Mouse (Mus musculus): Measurements from ENCODE around the gene Coro7. TPM values are rescaled to one million over a fixed set of nuclear protein-coding genes. Genes with fewer than 3 reads are reported as not detected.

Gene Coro7
- polyA plus RNA-seq, 1 experiment, result 17.2 TPM

- H3K36me3 ChIP-seq (ENCODE audit: control insufficient read depth, insufficient read depth, low read length), result no peaks in the 10 kb centered on the region; the same call in 1 of the 2 replicates
These were observed 64.9 kb downstream of the Coro7 start for GRCm38 (mm10) chr16:4614639-4615038.

GRCm38 (mm10) chr16:4613736-4614135 is 65.8 kb downstream of the Coro7 start:
- TF ChIP-seq POLR2A (IDR thresholded peaks at IDR 0.05; ENCODE audit: control insufficient read depth, low read depth, low read length) (no peak), CTCF (IDR thresholded peaks at IDR 0.05; ENCODE audit: control insufficient read depth, insufficient read depth, insufficient replicate concordance, low read depth, low read length) (no peak)
- Histone ChIP-seq H3K4me1 (ENCODE audit: control insufficient read depth, insufficient read depth, low read length) (no peaks in the 10 kb centered on the region), H3K27me3 (ENCODE audit: control insufficient read depth, insufficient read depth, low read length) (no peaks in the 10 kb centered on the region), H3K27ac (ENCODE audit: control insufficient read depth, insufficient read depth, low read depth, low read length) (no peak overlapping the region), H3K36me3 (ENCODE audit: control insufficient read depth, insufficient read depth, low read length) (no peaks in the 10 kb centered on the region; the same call in 1 of the 2 replicates), H3K4me3 (ENCODE audit: control insufficient read depth, low read depth, low read length) (no peak overlapping the region)

More at GRCm38 (mm10) chr16:4614639-4615038, 64.9 kb downstream of the Coro7 start:
- TF ChIP-seq POLR2A (IDR thresholded peaks at IDR 0.05; ENCODE audit: control insufficient read depth, low read depth, low read length), result no peak
- no peak for TF ChIP-seq CTCF (IDR thresholded peaks at IDR 0.05; ENCODE audit: control insufficient read depth, insufficient read depth, insufficient replicate concordance, low read depth, low read length)
- H3K27me3 ChIP-seq (ENCODE audit: control insufficient read depth, insufficient read depth, low read length), result no peaks in the 10 kb centered on the region
- H3K4me3 ChIP-seq (ENCODE audit: control insufficient read depth, low read depth, low read length), result no peak overlapping the region
- no peak overlapping the region for H3K27ac ChIP-seq (ENCODE audit: control insufficient read depth, insufficient read depth, low read depth, low read length)
- H3K4me1 ChIP-seq (ENCODE audit: control insufficient read depth, insufficient read depth, low read length), result no peaks in the 10 kb centered on the region

DNA sequence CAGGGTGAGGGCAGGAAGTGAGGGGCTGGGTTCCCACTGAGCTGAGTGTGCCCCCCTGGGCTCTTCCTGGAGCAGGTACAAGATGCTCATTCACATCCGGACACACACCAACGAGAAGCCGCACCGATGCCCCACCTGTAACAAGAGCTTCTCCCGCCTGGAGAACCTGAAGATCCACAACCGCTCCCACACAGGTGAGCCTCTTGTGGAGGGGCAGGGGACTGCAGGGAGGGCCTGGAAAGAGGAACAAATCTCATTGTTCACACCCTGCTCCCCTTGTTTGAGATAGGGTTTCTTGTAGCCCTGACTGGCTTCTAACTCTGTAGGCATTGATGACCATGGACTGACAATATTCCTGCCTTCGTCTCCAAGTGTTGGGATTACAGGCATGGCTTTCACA is 67.9 kb downstream of the Coro7 start:
- Histone ChIP-seq H3K27ac (ENCODE audit: control insufficient read depth, insufficient read depth, low read depth, low read length) (no peak overlapping the region), H3K36me3 (ENCODE audit: control insufficient read depth, insufficient read depth, low read length) (no peaks in the 10 kb centered on the region; the same call in 1 of the 2 replicates)
- TF ChIP-seq CTCF (IDR thresholded peaks at IDR 0.05; ENCODE audit: control insufficient read depth, insufficient read depth, insufficient replicate concordance, low read depth, low read length) (no peak), POLR2A (IDR thresholded peaks at IDR 0.05; ENCODE audit: control insufficient read depth, low read depth, low read length) (no peak)

DNA sequence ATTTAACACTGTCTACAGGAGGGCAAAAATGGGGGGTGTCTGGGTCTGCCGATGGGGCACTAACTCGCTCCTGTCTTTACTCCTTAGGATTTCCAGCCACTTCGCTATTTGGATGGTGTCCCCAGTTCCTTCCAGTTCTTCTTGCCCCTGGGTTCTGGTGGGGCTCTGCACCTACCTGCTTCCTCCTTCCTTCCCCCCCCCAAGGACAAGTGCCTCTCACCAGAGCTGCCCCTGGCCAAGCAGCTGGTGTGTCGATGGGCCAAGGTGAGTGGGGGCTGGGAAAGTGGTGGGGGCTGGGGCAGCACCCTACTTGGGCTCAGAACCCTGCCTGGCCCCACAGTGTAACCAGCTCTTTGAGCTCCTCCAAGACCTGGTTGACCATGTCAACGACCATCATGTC is 68.4 kb downstream of the Coro7 start:
- Histone ChIP-seq H3K27ac (ENCODE audit: control insufficient read depth, insufficient read depth, low read depth, low read length) (no peak overlapping the region), H3K27me3 (ENCODE audit: control insufficient read depth, insufficient read depth, low read length) (no peaks in the 10 kb centered on the region), H3K4me3 (ENCODE audit: control insufficient read depth, low read depth, low read length) (no peak overlapping the region), H3K4me1 (ENCODE audit: control insufficient read depth, insufficient read depth, low read length) (no peaks in the 10 kb centered on the region), H3K36me3 (ENCODE audit: control insufficient read depth, insufficient read depth, low read length) (no peaks in the 10 kb centered on the region; the same call in 1 of the 2 replicates)
- TF ChIP-seq CTCF (IDR thresholded peaks at IDR 0.05; ENCODE audit: control insufficient read depth, insufficient read depth, insufficient replicate concordance, low read depth, low read length) (no peak), POLR2A (IDR thresholded peaks at IDR 0.05; ENCODE audit: control insufficient read depth, low read depth, low read length) (no peak)

More for the DNA sequence above, 67.9 kb downstream of the Coro7 start:
- Histone ChIP-seq H3K4me1 (ENCODE audit: control insufficient read depth, insufficient read depth, low read length) (no peaks in the 10 kb centered on the region), H3K4me3 (ENCODE audit: control insufficient read depth, low read depth, low read length) (no peak overlapping the region), H3K27me3 (ENCODE audit: control insufficient read depth, insufficient read depth, low read length) (no peaks in the 10 kb centered on the region)

- no peaks in the 10 kb centered on the region for H3K27me3 ChIP-seq (ENCODE audit: control insufficient read depth, insufficient read depth, low read length)
- H3K4me3 ChIP-seq (ENCODE audit: control insufficient read depth, low read depth, low read length), result no peak overlapping the region
- H3K27ac ChIP-seq (ENCODE audit: control insufficient read depth, insufficient read depth, low read depth, low read length), result no peak overlapping the region
- H3K4me1 ChIP-seq (ENCODE audit: control insufficient read depth, insufficient read depth, low read length), result no peaks in the 10 kb centered on the region; the same call in none of the 2 replicates
- TF ChIP-seq CTCF (IDR thresholded peaks at IDR 0.05; ENCODE audit: control insufficient read depth, insufficient read depth, insufficient replicate concordance, low read depth, low read length), result no peak
- TF ChIP-seq POLR2A (IDR thresholded peaks at IDR 0.05; ENCODE audit: control insufficient read depth, low read depth, low read length), result no peak
- no peaks in the 10 kb centered on the region for H3K36me3 ChIP-seq (ENCODE audit: control insufficient read depth, insufficient read depth, low read length)
These were observed 71.0 kb downstream of the Coro7 start for GRCm38 (mm10) chr16:4608532-4609059.

GRCm38 (mm10) chr16:4607818-4608531 is 71.6 kb downstream of the Coro7 start:
- Histone ChIP-seq H3K4me3 (ENCODE audit: control insufficient read depth, low read depth, low read length) (no peak overlapping the region), H3K27ac (ENCODE audit: control insufficient read depth, insufficient read depth, low read depth, low read length) (no peak overlapping the region), H3K4me1 (ENCODE audit: control insufficient read depth, insufficient read depth, low read length) (no peaks in the 10 kb centered on the region; the same call in none of the 2 replicates), H3K27me3 (ENCODE audit: control insufficient read depth, insufficient read depth, low read length) (no peaks in the 10 kb centered on the region), H3K36me3 (ENCODE audit: control insufficient read depth, insufficient read depth, low read length) (no peaks in the 10 kb centered on the region)
- peak; percentile 59; the same call in 1 of the 2 replicates for TF ChIP-seq CTCF (IDR thresholded peaks at IDR 0.05; ENCODE audit: control insufficient read depth, insufficient read depth, insufficient replicate concordance, low read depth, low read length)
- no peak for TF ChIP-seq POLR2A (IDR thresholded peaks at IDR 0.05; ENCODE audit: control insufficient read depth, low read depth, low read length)

- H3K4me3 ChIP-seq (ENCODE audit: control insufficient read depth, low read depth, low read length), result no peak overlapping the region
- TF ChIP-seq POLR2A (IDR thresholded peaks at IDR 0.05; ENCODE audit: control insufficient read depth, low read depth, low read length), result no peak
- TF ChIP-seq CTCF (IDR thresholded peaks at IDR 0.05; ENCODE audit: control insufficient read depth, insufficient read depth, insufficient replicate concordance, low read depth, low read length), result peak; percentile 20; the same call in 1 of the 2 replicates
- no peaks in the 10 kb centered on the region for H3K27me3 ChIP-seq (ENCODE audit: control insufficient read depth, insufficient read depth, low read length)
- peaks cover 3% of the 10 kb centered on the region for H3K4me1 ChIP-seq (ENCODE audit: control insufficient read depth, insufficient read depth, low read length)
- no peaks in the 10 kb centered on the region for H3K36me3 ChIP-seq (ENCODE audit: control insufficient read depth, insufficient read depth, low read length)
- no peak overlapping the region for H3K27ac ChIP-seq (ENCODE audit: control insufficient read depth, insufficient read depth, low read depth, low read length)
These were observed 73.0 kb downstream of the Coro7 start for GRCm38 (mm10) chr16:4606431-4607084.
